Mouse (Mus musculus) heart, embryonic 15.5 days (tissue): ENCODE data around the gene Osbpl10. TPM values are rescaled to one million over a fixed set of nuclear protein-coding genes. Genes with fewer than 3 reads are reported as not detected.

Experiments used
- ATAC-seq: fragments of 200-750 bp; cut with Nextera tagmentation; replicated peaks from 2 replicates; pipeline ENCODE4 v1.8.0; 2017; ENCODE audit warnings: low read depth, moderate TSS enrichment; ENCODE audit not compliant: insufficient number of reproducible peaks, insufficient read depth, low FRiP score
- H3K27ac ChIP-seq: fragments of 300-500 bp; sonication (generic); 2 replicates; pipeline ENCODE4 v1.5.1; 2015; ENCODE audit warnings: mild to moderate bottlenecking, inconsistent platforms
- H3K27me3 ChIP-seq: fragments of 300-500 bp; sonication (generic); 2 replicates; pipeline ENCODE4 v1.6.1; 2015; ENCODE audit warnings: inconsistent platforms
- H3K36me3 ChIP-seq: fragments of 300-500 bp; sonication (generic); 2 replicates; pipeline ENCODE4 v1.6.1; 2015; ENCODE audit warnings: mild to moderate bottlenecking, inconsistent platforms
- H3K4me1 ChIP-seq: fragments of 300-500 bp; sonication (generic); replicated peaks from 2 replicates; pipeline ENCODE4 v1.6.1; 2015; ENCODE audit warnings: inconsistent platforms
- H3K4me2 ChIP-seq: fragments of 300-500 bp; sonication (generic); 2 replicates; pipeline ENCODE4 v1.6.1; 2015; ENCODE audit warnings: inconsistent platforms, mild to moderate bottlenecking, moderate library complexity
- H3K4me3 ChIP-seq: fragments of 300-500 bp; sonication (generic); 2 replicates; pipeline ENCODE4 v1.5.1; 2015; ENCODE audit warnings: mild to moderate bottlenecking, inconsistent platforms
- H3K9ac ChIP-seq: fragments of 300-500 bp; sonication (generic); 2 replicates; pipeline ENCODE4 v1.6.1; 2015; ENCODE audit warnings: mild to moderate bottlenecking, inconsistent platforms
- H3K9me3 ChIP-seq: fragments of 300-500 bp; sonication (generic); replicated peaks from 2 replicates; pipeline ENCODE4 v1.6.1; 2016; ENCODE audit warnings: inconsistent platforms
- WGBS: fragments of 180-500 bp; shearing (Covaris S2); methylation state at CpG from one replicate; pipeline ENCODE4 v1.1.7; 2015; ENCODE audit warnings: mixed read lengths; 5-methylcytosine and 5-hydroxymethylcytosine counted together
- polyA plus RNA-seq: library from polyadenylated mRNA; unstranded; fragments of >200 nt; fragmentation: Nextera tagmentation; extraction: Ambion mirVana; gene quantifications from 2 replicates; pipeline ENCODE4 v1.2.1, GENCODE M21; 2015

Gene Osbpl10
- polyA plus RNA-seq, 1 experiment from 2014 or later = 1.3 TPM

- H3K36me3 ChIP-seq = no peaks in the 10 kb centered on the region
- WGBS = 61% methylated on average over 13 of the region's 13 CpGs
- no peak overlapping the region for H3K4me2 ChIP-seq
- no peak overlapping the region for H3K27ac ChIP-seq
- peaks cover 30% of the 10 kb centered on the region for H3K4me1 ChIP-seq
- no peak overlapping the region for H3K9ac ChIP-seq
- H3K27me3 ChIP-seq = no peaks in the 10 kb centered on the region
- no peak overlapping the region for H3K4me3 ChIP-seq
- H3K9me3 ChIP-seq = no peaks in the 10 kb centered on the region
- peak; percentile 44; the same call in 1 of the 2 replicates for ATAC-seq
These were observed 71.8 kb downstream of the Osbpl10 start for GRCm38 (mm10) chr9:115049981-115050720.

DNA sequence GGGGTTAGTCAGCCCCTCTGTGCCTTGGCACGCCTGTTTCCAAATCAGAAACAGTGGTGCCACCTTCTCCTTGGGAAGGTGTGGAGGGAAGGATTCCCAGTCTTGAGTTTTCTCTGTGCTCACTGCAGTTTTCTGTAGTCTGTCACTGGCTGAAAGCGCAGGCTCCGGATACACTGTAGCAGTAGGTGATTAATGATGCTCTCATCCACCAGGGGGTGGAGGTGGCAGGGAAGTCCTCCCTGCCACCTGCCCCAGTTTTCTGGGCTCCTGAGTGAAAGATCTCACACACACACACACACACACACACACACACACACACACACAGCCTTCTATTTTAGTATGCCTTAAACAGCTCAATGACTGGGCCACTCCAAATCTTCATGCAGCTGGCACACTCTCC is 73.6 kb downstream of the Osbpl10 start:
- Histone ChIP-seq H3K4me3 (no peak overlapping the region), H3K4me1 (peaks cover 38% of the 10 kb centered on the region), H3K36me3 (no peaks in the 10 kb centered on the region), H3K27me3 (no peaks in the 10 kb centered on the region), H3K9me3 (no peaks in the 10 kb centered on the region), H3K27ac (no peak overlapping the region), H3K9ac (no peak overlapping the region), H3K4me2 (no peak overlapping the region)
- WGBS = 76% methylated on average over 3 of the region's 3 CpGs
- ATAC-seq = no peak

DNA sequence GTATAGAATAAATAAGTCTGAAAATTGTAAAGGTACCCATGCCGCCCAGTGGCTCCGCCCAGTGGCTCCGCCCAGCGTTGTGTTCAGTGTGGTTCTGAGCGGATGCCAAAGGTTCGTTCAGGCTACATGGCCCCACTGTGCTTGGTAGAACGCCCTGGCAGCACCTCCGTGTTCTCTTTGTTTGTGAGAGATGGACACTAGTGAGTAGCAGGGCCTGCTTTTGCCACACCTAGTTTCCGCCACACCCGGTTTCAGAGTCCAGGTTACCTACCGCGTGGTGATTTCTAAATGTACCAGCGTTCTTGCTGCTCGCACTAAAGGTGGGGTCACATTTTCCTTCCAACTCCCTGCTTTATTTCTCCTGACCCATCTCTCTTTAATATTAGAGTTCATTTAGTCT is 75.4 kb downstream of the Osbpl10 start:
- H3K9me3 ChIP-seq = no peaks in the 10 kb centered on the region
- no peak for ATAC-seq

DNA sequence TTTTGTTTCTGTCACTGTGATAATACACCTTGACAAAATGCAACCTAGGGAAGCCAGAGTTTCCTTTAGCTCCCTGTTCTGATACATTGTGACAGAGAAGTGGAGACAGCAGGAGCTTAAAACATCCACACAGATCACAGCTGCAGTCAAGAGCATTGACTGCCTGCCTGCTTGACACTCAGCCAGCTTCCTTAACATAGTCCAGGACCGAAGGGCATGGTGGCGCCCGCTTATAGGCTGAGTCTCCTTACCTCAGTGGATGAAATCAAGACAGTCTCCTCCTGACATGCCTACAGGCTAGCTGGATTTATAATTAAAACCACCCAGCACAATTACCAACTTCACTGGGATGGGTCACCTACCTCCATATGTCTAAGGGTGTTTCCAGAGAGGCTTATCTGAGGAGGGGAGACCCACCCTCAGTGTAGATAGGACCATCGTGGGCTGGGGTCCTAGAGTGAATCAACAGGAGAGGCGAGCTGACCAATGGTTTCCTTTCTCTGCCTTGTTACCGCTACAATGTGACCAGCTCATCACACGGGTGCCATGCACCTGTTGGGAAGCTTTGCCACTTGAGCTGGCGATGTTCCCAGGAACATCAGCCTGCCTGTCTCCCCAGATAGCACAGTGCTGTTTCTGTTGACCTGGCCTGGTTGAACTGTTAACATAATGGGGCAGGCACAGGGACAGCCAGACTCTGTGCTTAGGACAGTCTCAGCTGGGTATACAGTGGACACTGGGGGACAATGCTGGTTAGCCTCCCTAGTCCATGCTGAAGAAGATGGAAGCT is 76.9 kb downstream of the Osbpl10 start:
- Histone ChIP-seq H3K4me1 (peaks cover 25% of the 10 kb centered on the region), H3K4me2 (peak overlapping the region; percentile 35), H3K9ac (no peak overlapping the region), H3K27me3 (no peaks in the 10 kb centered on the region), H3K27ac (peak overlapping the region; percentile 59), H3K9me3 (no peaks in the 10 kb centered on the region), H3K36me3 (no peaks in the 10 kb centered on the region), H3K4me3 (no peak overlapping the region)
- ATAC-seq = peak; percentile 59; the same call in 1 of the 2 replicates
- WGBS = 44% methylated on average over 8 of the region's 8 CpGs

More for the DNA sequence above, 75.4 kb downstream of the Osbpl10 start:
- H3K36me3 ChIP-seq = no peaks in the 10 kb centered on the region
- H3K4me2 ChIP-seq = no peak overlapping the region
- H3K9ac ChIP-seq = no peak overlapping the region
- peaks cover 31% of the 10 kb centered on the region for H3K4me1 ChIP-seq
- no peak overlapping the region for H3K27ac ChIP-seq
- WGBS = 92% methylated on average over 14 of the region's 14 CpGs
- H3K27me3 ChIP-seq = no peaks in the 10 kb centered on the region
- no peak overlapping the region for H3K4me3 ChIP-seq

GRCm38 (mm10) chr9:115058806-115059205 is 80.4 kb downstream of the Osbpl10 start:
- H3K27ac ChIP-seq = no peak overlapping the region
- 25% methylated on average over 5 of the region's 5 CpGs for WGBS
- H3K4me1 ChIP-seq = peaks cover 20% of the 10 kb centered on the region

DNA sequence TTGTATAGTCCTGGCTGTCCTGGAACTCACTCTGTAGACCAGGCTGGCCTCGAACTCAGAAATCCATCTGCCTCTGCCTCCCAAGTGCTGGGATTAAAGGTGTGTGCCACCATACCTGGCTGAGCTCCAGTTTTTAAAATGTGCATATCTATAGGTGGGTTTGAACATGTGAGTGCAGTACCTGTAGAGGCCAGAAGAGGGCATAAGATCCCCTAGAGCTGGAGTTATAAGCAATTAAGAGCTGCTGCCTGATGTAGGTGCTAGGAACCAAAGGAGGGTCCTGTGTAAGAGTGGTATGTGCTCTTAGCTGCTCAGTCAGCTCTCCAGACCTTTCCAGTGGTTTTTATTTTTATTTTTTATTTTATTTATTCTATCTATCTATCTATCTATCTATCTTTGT is 86.5 kb downstream of the Osbpl10 start:
- Histone ChIP-seq H3K4me3 (no peak overlapping the region), H3K36me3 (no peaks in the 10 kb centered on the region), H3K27me3 (no peaks in the 10 kb centered on the region), H3K9me3 (no peaks in the 10 kb centered on the region), H3K9ac (no peak overlapping the region), H3K4me2 (no peak overlapping the region), H3K27ac (no peak overlapping the region), H3K4me1 (no peaks in the 10 kb centered on the region)
- no peak for ATAC-seq
- WGBS = 79% methylated on average over 1 of the region's 1 CpGs

More at GRCm38 (mm10) chr9:115058806-115059205, 80.4 kb downstream of the Osbpl10 start:
- Histone ChIP-seq H3K27me3 (no peaks in the 10 kb centered on the region), H3K9ac (no peak overlapping the region), H3K4me2 (no peak overlapping the region), H3K4me3 (no peak overlapping the region), H3K9me3 (no peaks in the 10 kb centered on the region), H3K36me3 (no peaks in the 10 kb centered on the region)
- 0 out of 2 replicates have a peak, but pooled peaks have one; percentile 10 for ATAC-seq

DNA sequence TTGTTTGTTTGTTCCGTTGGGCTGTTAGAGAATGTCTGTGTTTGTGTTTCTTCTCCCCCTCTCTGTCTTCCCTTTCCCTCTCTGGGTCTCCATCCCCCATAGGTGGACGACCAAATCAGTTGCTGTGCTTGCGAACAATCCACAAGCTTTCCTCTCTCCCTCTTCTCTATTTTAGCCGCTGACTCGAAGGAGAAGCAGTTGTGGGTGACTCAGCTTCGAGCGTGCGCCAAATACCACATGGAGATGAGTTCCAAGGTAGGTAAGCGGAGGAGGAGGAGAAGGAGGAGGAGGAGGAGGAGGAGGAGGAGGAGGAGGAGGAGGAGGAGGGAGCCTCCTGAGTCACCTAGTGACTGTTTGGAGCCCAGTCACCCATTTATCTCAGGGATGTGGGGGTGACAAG is 88.7 kb downstream of the Osbpl10 start:
- H3K27me3 ChIP-seq = no peaks in the 10 kb centered on the region
- no peak overlapping the region for H3K27ac ChIP-seq
- no peak overlapping the region for H3K9ac ChIP-seq
- H3K4me2 ChIP-seq = no peak overlapping the region
- H3K9me3 ChIP-seq = no peaks in the 10 kb centered on the region
- H3K4me1 ChIP-seq = no peaks in the 10 kb centered on the region
- ATAC-seq = no peak
- H3K36me3 ChIP-seq = no peaks in the 10 kb centered on the region
- no peak overlapping the region for H3K4me3 ChIP-seq
- WGBS = 55% methylated on average over 5 of the region's 9 CpGs

DNA sequence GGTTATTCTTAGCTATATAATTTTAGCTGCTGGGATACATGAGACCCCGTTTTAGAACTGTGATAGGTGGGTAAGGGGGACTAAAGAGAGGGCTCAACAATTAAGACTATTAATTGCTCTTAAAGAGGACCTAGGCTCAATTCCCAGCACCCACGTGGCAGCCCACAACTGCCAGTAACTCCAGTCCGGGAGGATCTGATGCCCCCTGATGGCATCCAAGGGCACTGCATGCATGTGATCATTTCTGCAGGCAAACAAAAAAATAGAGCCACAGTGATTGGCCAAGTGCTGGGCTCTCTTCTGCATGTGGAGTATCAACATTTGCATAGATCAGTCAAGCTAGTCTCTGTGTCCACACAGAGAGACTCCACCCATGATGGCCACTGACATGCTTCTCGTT is 96.8 kb downstream of the Osbpl10 start:
- H3K9me3 ChIP-seq = no peaks in the 10 kb centered on the region; the same call in 1 of the 2 replicates
- no peaks in the 10 kb centered on the region for H3K36me3 ChIP-seq
- H3K27me3 ChIP-seq = no peaks in the 10 kb centered on the region
- H3K27ac ChIP-seq = no peak overlapping the region
- no peak overlapping the region for H3K4me2 ChIP-seq
- no peaks in the 10 kb centered on the region for H3K4me1 ChIP-seq
- WGBS = 83% methylated on average over 4 of the region's 4 CpGs
- no peak for ATAC-seq
- H3K4me3 ChIP-seq = no peak overlapping the region
- H3K9ac ChIP-seq = no peak overlapping the region

DNA sequence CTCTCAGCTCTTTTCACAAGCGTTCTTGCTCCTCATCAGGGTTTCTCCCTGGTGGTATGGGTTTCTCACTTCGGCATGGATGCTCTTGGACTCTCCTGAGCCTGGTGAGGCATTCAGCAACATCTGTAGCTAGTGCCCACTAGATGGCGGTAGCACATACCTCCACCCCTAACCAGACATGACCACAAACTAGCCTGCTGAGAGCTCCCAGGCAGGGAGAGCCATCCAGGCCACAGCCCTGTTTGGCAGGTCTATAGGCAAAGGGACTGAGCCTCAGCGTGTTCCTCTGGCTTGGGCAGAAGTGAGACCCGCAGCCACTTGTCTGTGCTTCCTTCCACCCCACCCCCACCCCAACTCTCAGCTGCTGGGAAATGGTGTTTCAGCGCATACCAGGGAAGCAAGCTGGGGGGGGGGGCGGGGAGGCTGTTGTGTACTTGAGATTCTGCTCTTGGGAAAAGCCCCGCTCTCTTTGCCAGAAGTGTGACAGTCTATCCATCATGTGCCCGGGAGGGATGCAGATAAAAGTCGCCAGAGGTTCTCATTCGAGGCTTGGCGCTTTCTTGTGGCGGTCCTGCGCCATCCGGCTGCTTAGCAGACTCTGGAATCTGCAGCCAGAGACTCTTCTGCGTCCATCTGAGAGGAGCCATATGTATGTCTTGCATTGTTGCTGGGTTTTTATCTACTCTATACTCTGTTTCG is 110.1 kb downstream of the Osbpl10 start:
- Histone ChIP-seq H3K27ac (peak overlapping the region; percentile 21; the same call in 1 of the 2 replicates), H3K9me3 (no peaks in the 10 kb centered on the region; the same call in 1 of the 2 replicates), H3K27me3 (no peaks in the 10 kb centered on the region), H3K4me1 (peaks cover 7% of the 10 kb centered on the region; the same call in 1 of the 2 replicates), H3K4me2 (peak overlapping the region; percentile 37; the same call in 1 of the 2 replicates), H3K4me3 (no peak overlapping the region), H3K9ac (no peak overlapping the region), H3K36me3 (no peaks in the 10 kb centered on the region)
- peak; percentile 84 for ATAC-seq
- WGBS = 24% methylated on average over 17 of the region's 17 CpGs

GRCm38 (mm10) chr9:115089644-115090043 is 111.3 kb downstream of the Osbpl10 start:
- no peak overlapping the region for H3K27ac ChIP-seq
- no peak overlapping the region for H3K4me3 ChIP-seq
- ATAC-seq = no peak
- H3K4me2 ChIP-seq = no peak overlapping the region
- H3K9me3 ChIP-seq = no peaks in the 10 kb centered on the region; the same call in 1 of the 2 replicates
- no peak overlapping the region for H3K9ac ChIP-seq
- no peaks in the 10 kb centered on the region for H3K27me3 ChIP-seq
- WGBS = 77% methylated on average over 5 of the region's 5 CpGs
- H3K4me1 ChIP-seq = peaks cover 7% of the 10 kb centered on the region; the same call in 1 of the 2 replicates
- H3K36me3 ChIP-seq = no peaks in the 10 kb centered on the region

- H3K4me2 ChIP-seq = peak overlapping the region; percentile 46
- H3K27me3 ChIP-seq = no peaks in the 10 kb centered on the region
- 29% methylated on average over 10 of the region's 10 CpGs for WGBS
- no peaks in the 10 kb centered on the region; the same call in 1 of the 2 replicates for H3K9me3 ChIP-seq
- no peaks in the 10 kb centered on the region for H3K36me3 ChIP-seq
- H3K4me1 ChIP-seq = no peaks in the 10 kb centered on the region
- no peak overlapping the region for H3K9ac ChIP-seq
- ATAC-seq = peak; percentile 74
- H3K27ac ChIP-seq = no peak overlapping the region
- H3K4me3 ChIP-seq = peak overlapping the region; percentile 18
These were observed 118.1 kb downstream of the Osbpl10 start for GRCm38 (mm10) chr9:115096481-115096880.
